Mouse (Mus musculus) CH12.LX (cell line): ENCODE results near the gene Slamf6. TPM values are rescaled to one million over a fixed set of nuclear protein-coding genes. Genes with fewer than 3 reads are reported as not detected.

Experiments
- DNase-seq: peaks from one replicate; pipeline ENCODE4 v3.0.0-alpha.2; 2013; ENCODE audit errors: extremely low read depth
- H3K27ac ChIP-seq: 2 replicates; pipeline ENCODE4 v1.5.1; 2012; ENCODE audit warnings: low read depth, mild to moderate bottlenecking, control low read depth, moderate library complexity; ENCODE audit not compliant: insufficient read depth
- H3K27me3 ChIP-seq: replicated peaks from 2 replicates; pipeline ENCODE3; 2012; ENCODE audit warnings: inconsistent platforms
- H3K36me3 ChIP-seq, 2 experiments: replicated peaks in 1 of 2; 2 replicates each; pipeline versions ENCODE3 to v1.6.1; 2012; ENCODE audit warnings: inconsistent platforms in 1 of 2, low read length in 1 of 2, mild to moderate bottlenecking in 1 of 2, mixed read lengths in 1 of 2, moderate library complexity in 1 of 2; ENCODE audit not compliant: control insufficient read depth in 1 of 2, insufficient read depth in 1 of 2
- H3K4me1 ChIP-seq, 2 experiments: 2 replicates each; pipeline ENCODE4 v1.6.1; 2012; ENCODE audit warnings: inconsistent platforms in 1 of 2, moderate library complexity in 1 of 2; ENCODE audit not compliant: insufficient read depth in 2 of 2, control insufficient read depth in 1 of 2
- H3K4me2 ChIP-seq: 2 replicates; pipeline ENCODE4 v1.6.1; 2012; ENCODE audit warnings: low read depth, mild to moderate bottlenecking, control low read depth; ENCODE audit not compliant: poor library complexity, insufficient read depth, severe bottlenecking
- H3K4me3 ChIP-seq, 3 experiments: fragments of 150-350 bp in 1 of 3; sonication (generic) in 1 of 3; replicated peaks in 1 of 3; 2 replicates each; pipeline versions ENCODE3 to v1.5.1; 2011 to 2012; ENCODE audit warnings: low read depth in 2 of 3, low read length in 2 of 3, mild to moderate bottlenecking in 2 of 3, moderate library complexity in 2 of 3, control low read depth in 1 of 3, improper control_type of control experiment in 1 of 3, inconsistent platforms in 1 of 3, mixed read lengths in 1 of 3; ENCODE audit not compliant: poor library complexity in 1 of 3
- H3K79me2 ChIP-seq: replicated peaks from 2 replicates; pipeline ENCODE4 v1.6.1; 2012; ENCODE audit warnings: mild to moderate bottlenecking, moderate library complexity; ENCODE audit not compliant: control insufficient read depth, poor library complexity, insufficient read depth, severe bottlenecking; ENCODE audit errors: extremely low read depth
- H3K9ac ChIP-seq: 2 replicates; pipeline ENCODE4 v1.6.1; 2012; ENCODE audit warnings: low read depth, mild to moderate bottlenecking, control low read depth, moderate library complexity; ENCODE audit not compliant: insufficient read depth
- H3K9me3 ChIP-seq: replicated peaks from 2 replicates; pipeline ENCODE3; 2012; ENCODE audit warnings: low read length, inconsistent platforms, mixed read lengths
- E2F4 ChIP-seq: IDR thresholded peaks from 2 replicates; pipeline ENCODE4 v1.6.1; 2011; ENCODE audit warnings: low read depth, low read length, improper control_type of control experiment; ENCODE audit not compliant: insufficient replicate concordance
- EP300 ChIP-seq: IDR thresholded peaks from 2 replicates; pipeline ENCODE4 v1.6.1; 2011; ENCODE audit warnings: low read length, improper control_type of control experiment
- ETS1 ChIP-seq: conservative IDR thresholded peaks from 2 replicates; pipeline ENCODE4 v1.6.1; 2012; ENCODE audit warnings: low read depth, mild to moderate bottlenecking, inconsistent platforms, low read length, improper control_type of control experiment, moderate library complexity
- HCFC1 ChIP-seq: IDR thresholded peaks from 2 replicates; pipeline ENCODE4 v1.6.1; 2012; ENCODE audit warnings: low read depth, mild to moderate bottlenecking, inconsistent platforms, low read length, improper control_type of control experiment
- IRF4 ChIP-seq: IDR thresholded peaks from 2 replicates; pipeline ENCODE4 v1.6.1; 2014; ENCODE audit warnings: low read depth, mild to moderate bottlenecking, inconsistent platforms, low read length, improper control_type of control experiment
- JUND ChIP-seq: conservative IDR thresholded peaks from 2 replicates; pipeline ENCODE4 v1.6.1; 2011; ENCODE audit warnings: low read depth, low read length, improper control_type of control experiment
- MAFK ChIP-seq: IDR thresholded peaks from 2 replicates; pipeline ENCODE4 v1.6.1; 2011; ENCODE audit warnings: low read length, improper control_type of control experiment; ENCODE audit not compliant: insufficient replicate concordance
- MAX ChIP-seq: IDR thresholded peaks from 2 replicates; pipeline ENCODE4 v1.6.1; 2011; ENCODE audit warnings: low read length, improper control_type of control experiment
- MAZ ChIP-seq: IDR thresholded peaks from 2 replicates; pipeline ENCODE4 v1.6.1; 2012; ENCODE audit warnings: low read depth, mild to moderate bottlenecking, inconsistent platforms, low read length, improper control_type of control experiment, moderate library complexity
- MEF2A ChIP-seq: IDR thresholded peaks from 2 replicates; pipeline ENCODE4 v1.6.1; 2014; ENCODE audit warnings: low read depth, mild to moderate bottlenecking, inconsistent platforms, low read length, improper control_type of control experiment, borderline replicate concordance
- MXI1 ChIP-seq: IDR thresholded peaks from 2 replicates; pipeline ENCODE4 v1.6.1; 2011; ENCODE audit warnings: mild to moderate bottlenecking, low read depth, low read length, improper control_type of control experiment
- MYC ChIP-seq: IDR thresholded peaks from 2 replicates; pipeline ENCODE4 v1.6.1; 2011; ENCODE audit warnings: low read depth, mild to moderate bottlenecking, improper control_type of control experiment, low read length
- NELFE ChIP-seq: IDR thresholded peaks from 2 replicates; pipeline ENCODE4 v1.6.1; 2011; ENCODE audit warnings: low read depth, low read length, improper control_type of control experiment
- PAX5 ChIP-seq: IDR thresholded peaks from 2 replicates; pipeline ENCODE4 v1.6.1; 2012; ENCODE audit warnings: low read length, inconsistent platforms, mixed read lengths
- RAD21 ChIP-seq: IDR thresholded peaks from 2 replicates; pipeline ENCODE4 v1.6.1; 2011; ENCODE audit warnings: low read depth, mild to moderate bottlenecking, low read length, improper control_type of control experiment, moderate library complexity
- RCOR1 ChIP-seq: conservative IDR thresholded peaks from 2 replicates; pipeline ENCODE4 v1.6.1; 2012; ENCODE audit warnings: low read depth, mild to moderate bottlenecking, inconsistent platforms, low read length, improper control_type of control experiment
- SIN3A ChIP-seq: IDR thresholded peaks from 2 replicates; pipeline ENCODE4 v1.6.1; 2012; ENCODE audit warnings: low read length, improper control_type of control experiment, inconsistent platforms
- SMC3 ChIP-seq: IDR thresholded peaks from 2 replicates; pipeline ENCODE4 v1.6.1; 2011; ENCODE audit warnings: low read depth, low read length, improper control_type of control experiment
- TBP ChIP-seq: conservative IDR thresholded peaks from 2 replicates; pipeline ENCODE4 v1.6.1; 2011; ENCODE audit warnings: low read depth, low read length, improper control_type of control experiment
- TCF12 ChIP-seq: IDR thresholded peaks from 2 replicates; pipeline ENCODE4 v1.6.1; 2014; ENCODE audit warnings: low read depth, mild to moderate bottlenecking, inconsistent platforms, low read length, improper control_type of control experiment
- UBTF ChIP-seq: IDR thresholded peaks from 2 replicates; pipeline ENCODE4 v1.6.1; 2012; ENCODE audit warnings: low read depth, mild to moderate bottlenecking, inconsistent platforms, low read length, improper control_type of control experiment, moderate library complexity
- USF2 ChIP-seq: conservative IDR thresholded peaks from 2 replicates; pipeline ENCODE4 v1.6.1; 2011; ENCODE audit warnings: low read depth, low read length, improper control_type of control experiment
- ZNF384 ChIP-seq: IDR thresholded peaks from 2 replicates; pipeline ENCODE4 v1.6.1; 2012; ENCODE audit warnings: low read depth, low read length, improper control_type of control experiment, inconsistent platforms
- dilution Hi-C: fragments of 300-500 bp; cut with MboI; formaldehyde crosslinking; loops from 2 replicates; pipeline ENCODE4 v1.14.3; 2020; ENCODE audit warnings: low sequenced_read_pairs; ENCODE audit not compliant: extremely low pct_unique_long_range_greater_than_20kb, extremely low pct_ligation_motif_present
- in situ Hi-C: fragments of 300-500 bp; cut with MboI; formaldehyde crosslinking; loops from 3 replicates; pipeline ENCODE4 v1.14.3; 2019; ENCODE audit warnings: low sequenced_read_pairs, low pct_ligation_motif_present, low pct_unique_long_range_greater_than_20kb, mixed read lengths
- polyA plus RNA-seq: library from polyadenylated mRNA; unstranded; fragments of >175 nt; gene quantifications from 2 replicates; pipeline ENCODE4 v1.2.1, GENCODE M21; 2012; ENCODE audit warnings: low read depth; ENCODE audit not compliant: insufficient read length
- total RNA-seq, 2 experiments: library from RNA; depleted of rRNA; stranded (reverse); fragments of 300-350 nt in 1 of 2; fragments of >200 nt in 1 of 2; gene quantifications; 2 replicates each; pipeline ENCODE4 v1.2.3; 2012 to 2014

Slamf6 gene
- total and polyA plus RNA-seq, 3 experiments, result 50.9 to 180 (median 127) TPM

DNA sequence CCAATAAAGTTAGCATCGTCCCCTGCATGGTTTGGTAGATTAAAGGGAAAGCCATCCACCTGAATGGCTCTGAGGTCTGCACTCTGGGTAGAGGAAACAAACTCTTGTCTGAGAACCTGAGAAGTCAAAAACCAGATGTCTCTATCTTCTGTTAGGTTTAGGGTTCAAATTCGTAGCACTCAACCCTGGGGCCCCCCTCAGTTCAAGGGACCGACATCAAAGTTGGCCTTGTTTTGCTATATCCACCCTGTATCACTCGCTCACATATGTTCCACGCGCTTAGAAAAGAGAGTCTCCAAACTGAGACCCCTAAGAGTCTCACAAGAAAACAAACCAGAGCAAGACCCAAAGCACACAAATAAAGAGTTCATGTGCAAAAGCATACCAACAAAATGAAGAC lies 44.4 kb downstream of the Slamf6 start:
- H3K9ac ChIP-seq, result no peak overlapping the region
- no peaks in the 10 kb centered on the region for H3K79me2 ChIP-seq
- dilution Hi-C loops (no loop called here), in situ Hi-C loops (no loop called here)
- no peaks in the 10 kb centered on the region for H3K27me3 ChIP-seq
- no peak overlapping the region for H3K4me2 ChIP-seq
- H3K9me3 ChIP-seq, result no peaks in the 10 kb centered on the region
- H3K36me3 ChIP-seq, result no peaks in the 10 kb centered on the region
- no peak overlapping the region for H3K4me3 ChIP-seq
- no peak for DNase-seq
- TF ChIP-seq UBTF (no peak), RCOR1 (no peak), IRF4 (no peak), RAD21 (no peak), JUND (no peak), MYC (no peak), MAFK (no peak), HCFC1 (no peak), USF2 (no peak), E2F4 (no peak), MAX (no peak), SMC3 (no peak), SIN3A (no peak), ETS1 (no peak), ZNF384 (no peak), TCF12 (no peak), MAZ (no peak), MXI1 (no peak), TBP (no peak), PAX5 (no peak)
- peaks cover 17 to 19% of the 10 kb centered on the region in 2 experiments for H3K4me1 ChIP-seq
- H3K27ac ChIP-seq, result no peak overlapping the region

DNA sequence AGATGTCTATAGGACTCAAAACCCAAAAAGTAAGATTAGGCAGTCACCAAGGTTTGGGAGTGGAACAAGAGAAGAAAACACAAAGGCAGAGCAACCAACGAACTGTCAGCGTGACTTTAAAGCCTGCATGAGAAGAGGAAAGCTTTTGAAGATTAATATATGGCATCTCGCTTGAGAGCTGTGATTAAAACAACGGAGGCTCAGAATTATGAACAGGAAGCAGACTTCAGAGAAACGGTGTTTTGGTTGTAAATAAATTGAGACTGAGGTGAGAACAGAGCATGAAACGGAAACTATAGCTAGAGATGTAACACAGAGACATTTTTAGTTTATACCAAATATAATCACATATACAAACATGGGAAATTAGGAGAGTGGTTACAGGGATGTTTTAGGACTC lies 46.3 kb downstream of the Slamf6 start:
- DNase-seq, result no peak
- no peak for TF ChIP-seq MYC
- no peak for TF ChIP-seq EP300
- no peak for TF ChIP-seq HCFC1
- TF ChIP-seq RAD21, result no peak
- TF ChIP-seq NELFE, result no peak
- TF ChIP-seq TCF12, result no peak
- TF ChIP-seq UBTF, result no peak
- no peak for TF ChIP-seq USF2
- TF ChIP-seq MAFK, result no peak
- no peak for TF ChIP-seq MEF2A
- no peak for TF ChIP-seq MAX
- no peak for TF ChIP-seq ETS1
- H3K27ac ChIP-seq, result no peak overlapping the region
- H3K4me3 ChIP-seq, result no peak overlapping the region
- in situ Hi-C loops, result no loop called here
- no peaks in the 10 kb centered on the region for H3K9me3 ChIP-seq
- no peaks in the 10 kb centered on the region for H3K79me2 ChIP-seq
- dilution Hi-C loops, result no loop called here
- H3K36me3 ChIP-seq, result no peaks in the 10 kb centered on the region
- no peaks in the 10 kb centered on the region for H3K27me3 ChIP-seq
- peaks cover 12 to 14% of the 10 kb centered on the region in 2 experiments for H3K4me1 ChIP-seq
- H3K4me2 ChIP-seq, result no peak overlapping the region
- no peak overlapping the region for H3K9ac ChIP-seq
